Mouse (Mus musculus) embryonic fibroblast, embryonic 13.5 days (primary cell): ENCODE data around the gene Lamtor4. TPM values are rescaled to one million over a fixed set of nuclear protein-coding genes. Genes with fewer than 3 reads are reported as not detected.

Experiments used
- H3K27ac ChIP-seq: 2 replicates; pipeline ENCODE4 v1.5.1; 2012; ENCODE audit warnings: low read length, control low read depth, inconsistent platforms; ENCODE audit not compliant: insufficient read depth
- H3K4me1 ChIP-seq: 2 replicates; pipeline ENCODE4 v1.6.1; 2011; ENCODE audit warnings: low read length; ENCODE audit not compliant: control insufficient read depth, insufficient read depth
- H3K4me3 ChIP-seq: 2 replicates; pipeline ENCODE4 v1.5.1; 2011; ENCODE audit warnings: mild to moderate bottlenecking, control low read depth, low read length; ENCODE audit not compliant: insufficient read depth
- CTCF ChIP-seq: IDR thresholded peaks from 2 replicates; pipeline ENCODE4 v1.5.1; 2011; ENCODE audit warnings: mild to moderate bottlenecking, control low read depth, low read length, moderate library complexity, borderline replicate concordance; ENCODE audit not compliant: insufficient read depth
- POLR2A ChIP-seq: IDR thresholded peaks from 2 replicates; pipeline ENCODE4 v1.6.1; 2011; ENCODE audit warnings: low read depth, mild to moderate bottlenecking, control low read depth, low read length, moderate library complexity
- polyA plus RNA-seq: library from polyadenylated mRNA; stranded (reverse); fragments of >200 nt; gene quantifications from 2 replicates; pipeline ENCODE4 v1.2.4, GENCODE M21; 2011; ENCODE audit warnings: low read depth; ENCODE audit not compliant: missing spikeins, insufficient read length

The Lamtor4 gene
- polyA plus RNA-seq, 1 experiment = 40.7 TPM

DNA sequence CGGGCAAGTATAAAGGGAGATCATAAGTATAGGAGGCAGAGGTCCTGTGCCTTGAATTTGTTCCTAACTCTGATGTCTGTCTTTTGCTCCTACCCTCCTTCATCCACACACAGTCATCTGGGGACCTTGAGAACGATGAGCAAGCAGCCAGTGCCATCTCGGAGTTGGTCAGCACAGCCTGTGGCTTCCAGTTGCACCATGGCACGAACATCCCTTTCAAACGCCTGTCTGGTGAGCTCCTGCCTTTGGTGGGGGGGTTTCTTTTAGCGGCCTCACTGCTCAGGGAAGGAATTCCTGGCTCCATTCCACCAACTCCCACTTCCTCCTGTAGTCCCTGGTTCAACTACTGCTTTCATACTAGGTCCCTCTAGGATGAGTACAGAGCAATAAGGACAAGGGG lies 3.3 kb downstream of the Lamtor4 start:
- Histone ChIP-seq H3K27ac (no peak overlapping the region), H3K4me3 (no peak overlapping the region)
- no peak for TF ChIP-seq POLR2A
- no peak for TF ChIP-seq CTCF

DNA sequence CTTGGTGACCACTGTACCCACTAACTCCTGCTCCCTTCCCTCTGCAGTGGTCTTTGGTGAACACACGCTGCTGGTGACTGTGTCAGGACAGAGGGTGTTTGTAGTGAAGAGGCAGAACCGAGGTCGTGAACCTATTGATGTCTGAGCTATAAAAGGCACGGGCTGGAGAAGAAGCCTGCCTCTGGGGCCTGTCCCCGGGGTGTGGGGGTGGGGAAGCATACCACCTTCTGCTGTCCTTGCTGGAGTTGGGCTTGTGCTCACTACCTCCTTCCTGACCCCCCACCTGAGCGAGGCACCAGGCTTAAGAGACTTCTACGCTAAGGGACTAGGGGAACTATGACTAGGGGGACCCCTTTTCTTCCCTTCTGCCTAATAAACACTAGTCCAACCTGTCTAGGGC lies 3.7 kb downstream of the Lamtor4 start:
- Histone ChIP-seq H3K27ac (no peak overlapping the region), H3K4me1 (peaks cover 5% of the 10 kb centered on the region), H3K4me3 (no peak overlapping the region)
- TF ChIP-seq POLR2A (no peak), CTCF (no peak)

More for the DNA sequence above, 3.3 kb downstream of the Lamtor4 start:
- H3K4me1 ChIP-seq = peaks cover 5% of the 10 kb centered on the region

DNA sequence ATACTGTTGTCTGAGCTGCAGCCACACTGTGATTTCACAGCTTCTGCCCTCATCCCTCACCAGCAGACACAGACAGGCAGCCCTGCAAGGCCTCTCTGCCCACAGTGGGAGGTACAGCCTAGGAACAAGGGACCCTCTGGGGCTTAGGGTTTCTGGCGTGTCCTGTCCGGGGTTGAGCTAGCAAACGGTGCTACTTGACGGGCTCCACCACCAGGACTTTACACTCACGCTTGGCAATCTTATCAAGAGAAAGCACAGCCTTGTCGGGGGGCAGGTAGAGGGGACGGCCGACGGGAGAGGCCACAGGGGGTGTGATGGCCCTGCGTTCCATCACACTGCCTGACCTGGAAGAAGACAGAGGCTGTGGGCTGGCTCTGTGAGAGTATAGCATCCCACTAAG lies 4.8 kb downstream of the Lamtor4 start:
- no peak overlapping the region for H3K4me3 ChIP-seq
- TF ChIP-seq CTCF = no peak
- no peak for TF ChIP-seq POLR2A
- H3K4me1 ChIP-seq = peaks cover 5% of the 10 kb centered on the region
- H3K27ac ChIP-seq = no peak overlapping the region

DNA sequence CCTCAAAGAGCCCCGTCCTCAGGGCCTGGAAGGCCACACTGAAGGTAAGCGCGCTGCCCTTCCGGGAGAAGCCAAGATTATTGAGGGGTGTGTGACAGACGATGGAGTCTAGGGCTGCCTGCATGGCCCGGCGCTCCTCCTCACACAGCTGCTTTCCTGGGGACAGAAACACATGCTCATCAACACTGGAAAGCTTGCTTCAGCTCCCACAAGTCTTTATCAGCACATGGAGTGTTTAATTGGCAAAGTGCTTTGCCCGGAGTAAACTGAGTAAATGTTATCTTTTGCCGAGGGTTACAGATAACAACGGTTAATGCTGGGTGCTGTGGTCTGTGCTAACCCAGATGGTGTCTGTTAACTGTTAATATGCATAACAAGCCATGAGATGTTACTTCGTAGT lies 5.6 kb downstream of the Lamtor4 start:
- Histone ChIP-seq H3K27ac (no peak overlapping the region), H3K4me1 (peaks cover 5% of the 10 kb centered on the region), H3K4me3 (no peak overlapping the region)
- TF ChIP-seq POLR2A = no peak
- no peak for TF ChIP-seq CTCF

DNA sequence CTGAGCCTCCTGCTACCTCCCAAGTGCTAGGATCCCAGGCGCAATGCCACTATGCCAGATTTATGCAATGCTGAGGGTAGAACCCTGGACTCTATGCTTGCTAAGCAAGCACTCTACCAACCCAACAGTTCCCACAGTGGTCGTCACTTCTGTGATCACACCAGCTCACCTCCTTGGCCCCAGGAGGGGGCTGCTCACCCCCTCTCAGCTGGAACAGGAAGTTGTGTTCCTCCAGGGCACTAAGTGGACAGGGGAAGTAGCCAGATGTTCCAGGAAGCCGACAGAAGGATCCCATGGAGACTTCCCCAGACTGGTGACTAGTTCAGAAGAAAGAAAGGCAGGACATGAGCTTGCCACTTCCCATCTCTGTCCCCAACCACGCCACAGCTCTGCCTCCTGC lies 6.7 kb downstream of the Lamtor4 start:
- TF ChIP-seq POLR2A (no peak), CTCF (no peak)
- Histone ChIP-seq H3K4me3 (no peak overlapping the region), H3K4me1 (peaks cover 3% of the 10 kb centered on the region), H3K27ac (no peak overlapping the region)

DNA sequence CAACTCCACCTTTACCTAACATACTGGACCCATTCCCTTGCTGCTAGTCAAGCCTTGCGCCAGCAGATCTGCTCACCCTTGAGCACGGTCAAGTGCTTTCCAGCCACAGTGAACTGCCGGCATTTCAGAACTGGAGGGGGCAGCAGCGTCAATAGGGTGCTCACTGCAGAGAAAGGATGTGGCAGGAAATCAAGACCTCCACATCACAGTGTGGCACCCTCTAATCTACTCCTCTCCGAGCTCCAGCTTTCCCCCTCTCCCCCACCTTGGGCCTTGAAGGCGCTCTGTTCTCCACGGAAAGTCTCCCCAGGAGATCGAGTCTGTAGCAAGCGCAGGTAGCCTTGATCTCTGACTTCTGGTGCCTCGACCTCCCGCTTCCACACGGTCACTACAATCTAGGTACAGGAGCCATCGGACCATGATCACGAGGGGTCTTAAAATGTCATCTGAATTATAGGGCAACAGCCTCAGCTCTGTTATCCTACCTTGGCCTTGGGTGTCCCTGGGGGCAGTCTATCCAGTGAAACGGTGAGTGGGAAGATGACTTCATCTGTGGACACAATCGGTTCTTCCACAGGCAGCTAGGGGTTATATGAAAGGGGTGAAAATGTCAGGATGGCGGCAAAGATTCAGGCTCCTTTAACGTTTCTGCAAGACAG lies 7.4 kb downstream of the Lamtor4 start:
- no peak overlapping the region for H3K27ac ChIP-seq

DNA sequence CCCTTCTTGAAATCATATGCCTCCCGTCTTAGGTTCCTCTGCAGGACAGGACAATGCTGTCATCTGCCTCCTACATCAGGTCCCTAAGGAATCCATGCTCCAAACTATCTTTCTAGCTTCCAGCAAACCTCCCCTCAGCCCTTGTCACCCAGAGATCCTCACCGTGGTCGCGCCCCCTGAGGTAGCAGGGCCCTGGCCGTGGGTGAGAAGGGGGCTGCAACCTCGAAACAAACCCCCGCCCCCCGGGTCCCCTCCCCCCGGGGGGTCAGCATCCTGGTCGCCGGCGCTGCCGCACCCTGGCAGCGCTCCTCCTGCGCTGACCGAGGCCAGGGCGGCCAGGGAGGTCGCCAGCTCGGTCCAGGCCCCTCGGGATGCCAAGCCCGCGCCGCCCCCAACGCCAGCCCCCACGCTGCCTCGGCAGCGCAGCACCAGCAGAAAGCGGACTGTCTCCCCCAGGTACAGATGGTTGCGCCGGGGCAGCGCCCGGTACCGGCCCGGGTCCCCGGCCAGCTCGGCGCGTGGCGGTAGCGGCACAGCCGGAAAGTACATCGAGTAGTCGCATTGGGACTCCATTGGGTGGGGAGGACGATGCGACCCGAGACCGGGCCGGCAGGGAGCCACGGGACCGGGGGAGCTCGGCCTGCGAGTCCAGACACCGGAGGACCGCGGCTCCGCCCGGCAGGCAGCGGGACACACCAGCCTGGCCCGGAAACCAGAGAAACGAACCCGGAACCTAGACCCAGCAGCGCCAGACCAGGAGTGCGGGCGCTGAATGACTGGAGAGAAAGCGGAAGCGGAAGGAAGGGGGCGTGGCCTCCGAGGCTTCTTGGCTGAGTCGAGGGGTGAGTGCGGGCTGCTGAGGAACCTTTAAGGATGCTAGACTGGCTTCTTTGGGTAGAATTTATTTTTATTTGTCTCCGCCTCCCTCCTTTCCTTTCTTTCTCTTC lies 8.3 kb downstream of the Lamtor4 start, which contains the start of gene BC037034:
Gene BC037034 (minus strand): TSS at position 774 of the 947 bp plus-strand sequence.
- TF ChIP-seq CTCF = no peak
- TF ChIP-seq POLR2A = peak; percentile 96

More for the DNA sequence above, 7.4 kb downstream of the Lamtor4 start:
- no peak for TF ChIP-seq CTCF
- peak; percentile 13; the same call in 1 of the 2 replicates for TF ChIP-seq POLR2A
- Histone ChIP-seq H3K4me3 (peak overlapping the region; percentile 64), H3K4me1 (peaks cover 3% of the 10 kb centered on the region)

DNA sequence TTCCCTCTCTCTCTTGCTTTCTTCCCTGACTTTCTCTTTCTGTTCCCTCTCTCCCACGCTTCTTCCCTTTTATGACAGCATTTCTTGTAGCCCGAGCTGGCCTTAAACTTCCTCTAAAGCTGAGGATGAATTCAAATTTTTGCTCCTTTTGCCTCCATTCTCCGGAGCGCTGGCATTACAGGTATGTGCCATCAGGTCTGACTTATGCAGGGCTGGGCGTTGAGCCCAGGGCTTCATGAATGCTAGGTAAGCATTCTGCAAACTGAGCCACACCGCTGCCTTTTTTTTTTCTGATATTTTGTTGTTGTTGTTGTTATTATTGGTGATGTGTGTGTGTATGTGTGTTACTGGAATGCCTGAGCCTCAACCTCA lies 8.9 kb downstream of the Lamtor4 start:
- Histone ChIP-seq H3K27ac (0 out of 2 replicates have a peak overlapping the region, but pooled peaks have one; percentile 14), H3K4me1 (peaks cover 3% of the 10 kb centered on the region), H3K4me3 (peak overlapping the region; percentile 64)
- no peak for TF ChIP-seq CTCF
- no peak for TF ChIP-seq POLR2A

More for the DNA sequence above, 8.3 kb downstream of the Lamtor4 start, which contains the start of gene BC037034:
- peaks cover 3% of the 10 kb centered on the region for H3K4me1 ChIP-seq
- peak within 1 kb of the TSS; percentile 64 for H3K4me3 ChIP-seq
- peak within 1 kb of the TSS; percentile 30 for H3K27ac ChIP-seq

DNA sequence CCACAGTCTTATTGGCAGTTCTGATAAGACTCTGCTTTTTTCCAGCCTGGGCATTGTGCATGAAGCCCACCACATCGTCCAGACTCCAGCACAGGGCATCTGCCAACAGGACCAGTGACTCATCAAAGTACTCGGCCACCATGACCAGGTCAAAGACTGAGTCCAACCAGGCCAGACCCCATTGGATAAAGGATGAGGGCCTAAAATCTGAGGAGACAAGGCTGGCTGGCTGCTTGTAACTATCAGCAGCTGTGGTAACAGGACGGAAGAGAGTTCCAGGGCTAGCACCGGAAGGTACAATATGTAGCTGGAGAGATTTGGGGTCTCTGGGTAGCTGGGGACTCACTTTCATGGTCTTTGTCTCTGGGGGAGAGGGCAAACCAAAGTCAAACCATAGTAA lies 10.4 kb downstream of the Lamtor4 start:
- Histone ChIP-seq H3K4me3 (no peak overlapping the region), H3K27ac (no peak overlapping the region), H3K4me1 (peaks cover 3% of the 10 kb centered on the region)
- TF ChIP-seq CTCF (no peak), POLR2A (no peak)

DNA sequence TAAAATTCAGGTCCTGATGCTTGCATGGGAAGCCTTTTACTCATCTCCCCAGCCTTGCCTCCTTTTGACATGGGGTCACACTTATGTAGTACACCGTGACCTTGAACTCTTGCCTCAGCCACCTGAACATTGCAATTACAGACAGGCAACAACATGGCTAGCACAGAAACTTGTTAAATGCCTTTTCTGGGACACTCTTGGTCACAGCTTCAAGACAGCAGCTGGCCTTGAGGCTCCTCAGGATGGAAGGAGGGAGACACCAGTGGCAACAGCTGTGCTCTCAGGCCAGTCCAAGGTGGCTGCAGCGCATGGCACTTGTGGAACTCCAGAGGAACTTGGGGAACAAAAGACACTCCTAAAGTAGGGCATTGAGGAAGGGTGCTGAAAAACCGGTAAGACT lies 11.8 kb downstream of the Lamtor4 start:
- TF ChIP-seq CTCF (no peak), POLR2A (no peak)
- no peak overlapping the region for H3K27ac ChIP-seq
- H3K4me3 ChIP-seq = no peak overlapping the region
- H3K4me1 ChIP-seq = peaks cover 6% of the 10 kb centered on the region
